Mouse (Mus musculus): Measurements from ENCODE around the gene Rab11fip3. TPM values are rescaled to one million over a fixed set of nuclear protein-coding genes. Genes with fewer than 3 reads are reported as not detected.

Rab11fip3 gene
- polyA plus RNA-seq, 1 experiment: 19.7 TPM

- no peaks in the 10 kb centered on the region for H3K36me3 ChIP-seq (ENCODE audit: control insufficient read depth, insufficient read depth)
- no peaks in the 10 kb centered on the region for H3K79me2 ChIP-seq (ENCODE audit: control insufficient read depth, insufficient read depth)
- TF ChIP-seq SRF (IDR thresholded peaks at IDR 0.05; ENCODE audit: control insufficient read depth, insufficient read length, low read depth) (no peak), MYOD1 (IDR thresholded peaks at IDR 0.05; ENCODE audit: control insufficient read depth in 1 of 3, insufficient read length in 2 of 3, low read depth in 2 of 3) (no peak), TCF12 (IDR thresholded peaks at IDR 0.05; ENCODE audit: insufficient read depth, poor library complexity, severe bottlenecking) (no peak), MYOG (IDR thresholded peaks at IDR 0.05; ENCODE audit: control insufficient read depth in 1 of 3, insufficient read depth in 1 of 3, insufficient read length in 2 of 3, low read depth in 2 of 3) (no peak), MAX (IDR thresholded peaks at IDR 0.05; ENCODE audit: low read depth) (no peak), REST (IDR thresholded peaks at IDR 0.05; ENCODE audit: insufficient read depth, insufficient read length) (no peak), USF1 (IDR thresholded peaks at IDR 0.05; ENCODE audit: low read depth) (no peak), POLR2A (IDR thresholded peaks at IDR 0.05; ENCODE audit: insufficient read length, low read depth) (no peak), TCF3 (IDR thresholded peaks at IDR 0.05; ENCODE audit: insufficient read length, low read depth) (no peak), E2F4 (IDR thresholded peaks at IDR 0.05; ENCODE audit: insufficient read depth) (no peak), POLR2AphosphoS2 (IDR thresholded peaks at IDR 0.05; ENCODE audit: insufficient read length, low read depth) (no peak), CEBPB (IDR thresholded peaks at IDR 0.05; ENCODE audit: insufficient read depth, poor library complexity, severe bottlenecking) (no peak)
Observed at GRCm38 (mm10) chr17:26087059-26087564, 17.8 kb upstream of the Rab11fip3 start.

GRCm38 (mm10) chr17:26080867-26081266 is 11.5 kb upstream of the Rab11fip3 start:
- Histone ChIP-seq H3K27me3 (ENCODE audit: control insufficient read depth, insufficient read depth, insufficient read length) (no peaks in the 10 kb centered on the region), H3K79me2 (ENCODE audit: control insufficient read depth, insufficient read depth) (no peaks in the 10 kb centered on the region), H3K4me3 (no peak overlapping the region), H3ac (ENCODE audit: control insufficient read depth, insufficient read length) (no peak overlapping the region), H3K4me2 (ENCODE audit: low read depth) (no peak overlapping the region), H3K36me3 (ENCODE audit: control insufficient read depth, insufficient read depth) (no peaks in the 10 kb centered on the region)
- TF ChIP-seq E2F4 (IDR thresholded peaks at IDR 0.05; ENCODE audit: insufficient read depth) (no peak), TCF3 (IDR thresholded peaks at IDR 0.05; ENCODE audit: insufficient read length, low read depth) (no peak), MYOG (IDR thresholded peaks at IDR 0.05; ENCODE audit: control insufficient read depth in 1 of 3, insufficient read depth in 1 of 3, insufficient read length in 2 of 3, low read depth in 2 of 3) (no peak), REST (IDR thresholded peaks at IDR 0.05; ENCODE audit: insufficient read depth, insufficient read length) (no peak), MYOD1 (IDR thresholded peaks at IDR 0.05; ENCODE audit: control insufficient read depth in 1 of 3, insufficient read length in 2 of 3, low read depth in 2 of 3) (no peak), CEBPB (IDR thresholded peaks at IDR 0.05; ENCODE audit: insufficient read depth, poor library complexity, severe bottlenecking) (no peak), TCF12 (IDR thresholded peaks at IDR 0.05; ENCODE audit: insufficient read depth, poor library complexity, severe bottlenecking) (no peak), MAX (IDR thresholded peaks at IDR 0.05; ENCODE audit: low read depth) (no peak), POLR2AphosphoS2 (IDR thresholded peaks at IDR 0.05; ENCODE audit: insufficient read length, low read depth) (no peak), SRF (IDR thresholded peaks at IDR 0.05; ENCODE audit: control insufficient read depth, insufficient read length, low read depth) (no peak), POLR2A (IDR thresholded peaks at IDR 0.05; ENCODE audit: insufficient read length, low read depth) (no peak), USF1 (IDR thresholded peaks at IDR 0.05; ENCODE audit: low read depth) (no peak)

More at GRCm38 (mm10) chr17:26087059-26087564, 17.8 kb upstream of the Rab11fip3 start:
- no peaks in the 10 kb centered on the region for H3K27me3 ChIP-seq (ENCODE audit: control insufficient read depth, insufficient read depth, insufficient read length)
- no peak overlapping the region for H3ac ChIP-seq (ENCODE audit: control insufficient read depth, insufficient read length)
- H3K4me2 ChIP-seq (ENCODE audit: low read depth): no peak overlapping the region
- no peak overlapping the region for H3K4me3 ChIP-seq

- Histone ChIP-seq H3K4me2 (ENCODE audit: low read depth) (no peak overlapping the region), H3K27me3 (ENCODE audit: control insufficient read depth, insufficient read depth, insufficient read length) (no peaks in the 10 kb centered on the region), H3K36me3 (ENCODE audit: control insufficient read depth, insufficient read depth) (no peaks in the 10 kb centered on the region), H3ac (ENCODE audit: control insufficient read depth, insufficient read length) (no peak overlapping the region), H3K79me2 (ENCODE audit: control insufficient read depth, insufficient read depth) (no peaks in the 10 kb centered on the region), H3K4me3 (no peak overlapping the region)
- no peak for TF ChIP-seq TCF12 (IDR thresholded peaks at IDR 0.05; ENCODE audit: insufficient read depth, poor library complexity, severe bottlenecking)
- TF ChIP-seq MYOG (IDR thresholded peaks at IDR 0.05; ENCODE audit: control insufficient read depth in 1 of 3, insufficient read depth in 1 of 3, insufficient read length in 2 of 3, low read depth in 2 of 3): no peak
- no peak for TF ChIP-seq REST (IDR thresholded peaks at IDR 0.05; ENCODE audit: insufficient read depth, insufficient read length)
- TF ChIP-seq POLR2A (IDR thresholded peaks at IDR 0.05; ENCODE audit: insufficient read length, low read depth): no peak
- TF ChIP-seq E2F4 (IDR thresholded peaks at IDR 0.05; ENCODE audit: insufficient read depth): no peak
- no peak for TF ChIP-seq TCF3 (IDR thresholded peaks at IDR 0.05; ENCODE audit: insufficient read length, low read depth)
Observed at GRCm38 (mm10) chr17:26078851-26079250, 9.5 kb upstream of the Rab11fip3 start.

- H3ac ChIP-seq (ENCODE audit: control insufficient read depth, insufficient read length): no peak overlapping the region
- no peaks in the 10 kb centered on the region for H3K36me3 ChIP-seq (ENCODE audit: control insufficient read depth, insufficient read depth)
- no peaks in the 10 kb centered on the region for H3K27me3 ChIP-seq (ENCODE audit: control insufficient read depth, insufficient read depth, insufficient read length)
- no peak overlapping the region for H3K4me2 ChIP-seq (ENCODE audit: low read depth)
- TF ChIP-seq E2F4 (IDR thresholded peaks at IDR 0.05; ENCODE audit: insufficient read depth) (no peak), TCF3 (IDR thresholded peaks at IDR 0.05; ENCODE audit: insufficient read length, low read depth) (no peak), MAX (IDR thresholded peaks at IDR 0.05; ENCODE audit: low read depth) (no peak), MYOG (IDR thresholded peaks at IDR 0.05; ENCODE audit: control insufficient read depth in 1 of 3, insufficient read depth in 1 of 3, insufficient read length in 2 of 3, low read depth in 2 of 3) (no peak), MYOD1 (IDR thresholded peaks at IDR 0.05; ENCODE audit: control insufficient read depth in 1 of 3, insufficient read length in 2 of 3, low read depth in 2 of 3) (peak in 1 of 3 experiments; percentile 58), POLR2AphosphoS2 (IDR thresholded peaks at IDR 0.05; ENCODE audit: insufficient read length, low read depth) (no peak), SRF (IDR thresholded peaks at IDR 0.05; ENCODE audit: control insufficient read depth, insufficient read length, low read depth) (no peak)
- H3K79me2 ChIP-seq (ENCODE audit: control insufficient read depth, insufficient read depth): no peaks in the 10 kb centered on the region
- no peak overlapping the region for H3K4me3 ChIP-seq
Observed at GRCm38 (mm10) chr17:26075246-26075645, 5.9 kb upstream of the Rab11fip3 start.

GRCm38 (mm10) chr17:26070136-26070535 is 781 bp upstream of the Rab11fip3 start:
- H3K79me2 ChIP-seq (ENCODE audit: control insufficient read depth, insufficient read depth): peaks cover 35% of the 10 kb centered on the region
- H3ac ChIP-seq (ENCODE audit: control insufficient read depth, insufficient read length): no peak overlapping the region
- H3K4me2 ChIP-seq (ENCODE audit: low read depth): peak overlapping the region; percentile 100
- peak overlapping the region; percentile 60 for H3K4me3 ChIP-seq
- no peaks in the 10 kb centered on the region for H3K27me3 ChIP-seq (ENCODE audit: control insufficient read depth, insufficient read depth, insufficient read length)
- TF ChIP-seq POLR2AphosphoS2 (IDR thresholded peaks at IDR 0.05; ENCODE audit: insufficient read length, low read depth): no peak
- no peak for TF ChIP-seq USF1 (IDR thresholded peaks at IDR 0.05; ENCODE audit: low read depth)
- H3K36me3 ChIP-seq (ENCODE audit: control insufficient read depth, insufficient read depth): no peaks in the 10 kb centered on the region

All from myocyte (in vitro differentiated cells).